Mouse (Mus musculus): ENCODE results near the gene Gm10382.

DNA sequence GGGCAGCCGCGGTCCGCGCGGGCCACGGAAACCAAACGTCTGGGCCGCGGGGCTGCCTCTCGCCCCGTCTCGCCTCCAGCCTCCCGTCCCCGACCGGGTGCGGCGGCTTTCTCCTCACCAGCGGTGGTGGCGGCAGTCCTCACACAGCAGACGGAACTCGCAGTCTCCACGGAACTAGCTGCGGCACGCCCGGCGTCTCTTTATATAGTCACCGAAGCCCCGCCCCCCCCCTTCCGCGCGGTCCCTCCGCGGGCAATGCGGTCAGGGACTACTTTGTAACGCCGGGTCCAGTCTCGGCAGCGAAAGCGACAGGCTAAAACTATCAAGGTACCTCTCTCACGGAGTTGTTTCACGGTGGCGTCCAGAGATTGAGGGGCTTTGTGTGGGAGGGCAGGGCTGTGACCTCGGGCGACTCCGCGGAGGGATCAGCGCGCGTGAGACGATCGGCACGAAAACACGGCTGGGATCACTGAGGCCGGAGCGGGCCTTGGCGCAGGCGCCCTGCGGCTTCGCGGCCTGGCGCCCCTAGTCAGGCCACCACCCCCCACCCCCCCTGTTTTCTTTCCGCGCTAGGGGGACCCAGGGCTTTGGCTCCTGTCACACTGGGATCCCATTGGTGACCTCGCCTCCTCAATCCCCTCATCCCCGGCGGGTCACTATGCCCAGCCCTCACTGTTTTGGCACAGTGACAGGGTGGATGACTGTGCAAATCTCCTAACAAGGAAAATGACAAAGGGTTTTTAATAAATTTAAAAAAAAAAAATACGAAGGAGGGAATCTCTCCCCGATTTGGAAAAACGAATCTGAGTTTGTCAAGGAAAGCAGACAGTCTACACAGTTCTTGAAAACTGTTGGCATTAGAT, 688 bp downstream of the Gm10382 start, which contains the start of gene Ubc:
- peak; percentile 100 for TF ChIP-seq POLR2A (IDR thresholded peaks at IDR 0.05; ENCODE audit: insufficient read depth, low read depth, low read length)
- no peak for TF ChIP-seq CTCF (IDR thresholded peaks at IDR 0.05; ENCODE audit: insufficient read depth, low read depth, low read length)

Data from olfactory bulb, adult 2 months (tissue).